Mouse (Mus musculus): ENCODE measurements around the gene Lrrc15. TPM values are rescaled to one million over a fixed set of nuclear protein-coding genes. Genes with fewer than 3 reads are reported as not detected.
A peak's percentile ranks its signal among the peaks of the same experiment; 100 is the strongest.

Lrrc15 gene
- polyA plus RNA-seq, 1 experiment from 2014 or later, result 0.08 TPM

- Histone ChIP-seq H3K9me3 (ENCODE audit: control insufficient read depth, low read length) (no peaks in the 10 kb centered on the region), H3K27ac (ENCODE audit: low read depth, low read length) (no peak overlapping the region), H3K4me1 (replicated peaks; ENCODE audit: control insufficient read depth, insufficient read depth, low read length) (peaks cover 6% of the 10 kb centered on the region; the same call in 1 of the 2 replicates), H3K27me3 (replicated peaks; ENCODE audit: control insufficient read depth, insufficient read depth, low read length) (no peaks in the 10 kb centered on the region), H3K9ac (ENCODE audit: low read depth, low read length) (no peak overlapping the region), H3K4me2 (no peak overlapping the region), H3K4me3 (ENCODE audit: low read depth, low read length) (no peak overlapping the region), H3K36me3 (ENCODE audit: control insufficient read depth, insufficient read depth, low read length) (no peaks in the 10 kb centered on the region)
- 76% methylated on average over 7 of the region's 7 CpGs for WGBS
- ATAC-seq (replicated peaks; ENCODE audit: low FRiP score), result no peak
- DNase-seq (ENCODE audit: low spot score), result no peak
Observed at GRCm38 (mm10) chr16:30258441-30258840, 24.6 kb downstream of the Lrrc15 start.

- Histone ChIP-seq H3K4me1 (replicated peaks; ENCODE audit: control insufficient read depth, insufficient read depth, low read length) (peaks cover 6% of the 10 kb centered on the region; the same call in 1 of the 2 replicates), H3K36me3 (ENCODE audit: control insufficient read depth, insufficient read depth, low read length) (no peaks in the 10 kb centered on the region), H3K27me3 (replicated peaks; ENCODE audit: control insufficient read depth, insufficient read depth, low read length) (no peaks in the 10 kb centered on the region), H3K4me2 (no peak overlapping the region), H3K9me3 (ENCODE audit: control insufficient read depth, low read length) (no peaks in the 10 kb centered on the region), H3K27ac (ENCODE audit: low read depth, low read length) (no peak overlapping the region), H3K4me3 (ENCODE audit: low read depth, low read length) (no peak overlapping the region), H3K9ac (ENCODE audit: low read depth, low read length) (no peak overlapping the region)
- WGBS, result 45% methylated on average over 9 of the region's 9 CpGs
- DNase-seq (ENCODE audit: low spot score) (no peak), ATAC-seq (replicated peaks; ENCODE audit: low FRiP score) (no peak)
Observed at GRCm38 (mm10) chr16:30257718-30258117, 25.3 kb downstream of the Lrrc15 start.

GRCm38 (mm10) chr16:30255061-30255460 is 28.0 kb downstream of the Lrrc15 start:
- peaks cover 10% of the 10 kb centered on the region; the same call in 1 of the 2 replicates for H3K4me1 ChIP-seq (replicated peaks; ENCODE audit: control insufficient read depth, insufficient read depth, low read length)
- no peaks in the 10 kb centered on the region for H3K9me3 ChIP-seq (ENCODE audit: control insufficient read depth, low read length)
- no peak for ATAC-seq (replicated peaks; ENCODE audit: low FRiP score)
- no peak overlapping the region for H3K4me2 ChIP-seq
- no peak overlapping the region for H3K9ac ChIP-seq (ENCODE audit: low read depth, low read length)
- no peak overlapping the region for H3K4me3 ChIP-seq (ENCODE audit: low read depth, low read length)
- H3K27me3 ChIP-seq (replicated peaks; ENCODE audit: control insufficient read depth, insufficient read depth, low read length), result peaks cover 5% of the 10 kb centered on the region; the same call in 1 of the 2 replicates
- no peak for DNase-seq (ENCODE audit: low spot score)
- WGBS, result 66% methylated on average over 7 of the region's 7 CpGs
- no peak overlapping the region for H3K27ac ChIP-seq (ENCODE audit: low read depth, low read length)
- no peaks in the 10 kb centered on the region for H3K36me3 ChIP-seq (ENCODE audit: control insufficient read depth, insufficient read depth, low read length)

GRCm38 (mm10) chr16:30253900-30254299 is 29.2 kb downstream of the Lrrc15 start:
- no peak overlapping the region for H3K27ac ChIP-seq (ENCODE audit: low read depth, low read length)
- no peak overlapping the region for H3K9ac ChIP-seq (ENCODE audit: low read depth, low read length)
- H3K9me3 ChIP-seq (ENCODE audit: control insufficient read depth, low read length), result no peaks in the 10 kb centered on the region
- no peak for DNase-seq (ENCODE audit: low spot score)
- no peak overlapping the region for H3K4me3 ChIP-seq (ENCODE audit: low read depth, low read length)
- peaks cover 12% of the 10 kb centered on the region for H3K27me3 ChIP-seq (replicated peaks; ENCODE audit: control insufficient read depth, insufficient read depth, low read length)
- no peak overlapping the region for H3K4me2 ChIP-seq
- H3K36me3 ChIP-seq (ENCODE audit: control insufficient read depth, insufficient read depth, low read length), result no peaks in the 10 kb centered on the region
- peaks cover 10% of the 10 kb centered on the region; the same call in 1 of the 2 replicates for H3K4me1 ChIP-seq (replicated peaks; ENCODE audit: control insufficient read depth, insufficient read depth, low read length)
- no peak for ATAC-seq (replicated peaks; ENCODE audit: low FRiP score)
- 66% methylated on average over 9 of the region's 9 CpGs for WGBS

- H3K9me3 ChIP-seq (ENCODE audit: control insufficient read depth, low read length), result no peaks in the 10 kb centered on the region
- peaks cover 10% of the 10 kb centered on the region; the same call in 1 of the 2 replicates for H3K4me1 ChIP-seq (replicated peaks; ENCODE audit: control insufficient read depth, insufficient read depth, low read length)
- no peak overlapping the region for H3K27ac ChIP-seq (ENCODE audit: low read depth, low read length)
- WGBS, result 69% methylated on average over 4 of the region's 4 CpGs
- no peak overlapping the region for H3K4me2 ChIP-seq
- H3K9ac ChIP-seq (ENCODE audit: low read depth, low read length), result no peak overlapping the region
- H3K36me3 ChIP-seq (ENCODE audit: control insufficient read depth, insufficient read depth, low read length), result no peaks in the 10 kb centered on the region
- H3K4me3 ChIP-seq (ENCODE audit: low read depth, low read length), result no peak overlapping the region
- ATAC-seq (replicated peaks; ENCODE audit: low FRiP score), result no peak
- DNase-seq (ENCODE audit: low spot score), result no peak
- H3K27me3 ChIP-seq (replicated peaks; ENCODE audit: control insufficient read depth, insufficient read depth, low read length), result peaks cover 12% of the 10 kb centered on the region
Observed at GRCm38 (mm10) chr16:30253374-30253773, 29.7 kb downstream of the Lrrc15 start.

GRCm38 (mm10) chr16:30252003-30252418 is 31.0 kb downstream of the Lrrc15 start:
- DNase-seq (ENCODE audit: low spot score) (peak; percentile 84), ATAC-seq (replicated peaks; ENCODE audit: low FRiP score) (no peak; the same call in 1 of the 2 replicates)
- Histone ChIP-seq H3K9me3 (ENCODE audit: control insufficient read depth, low read length) (no peaks in the 10 kb centered on the region), H3K36me3 (ENCODE audit: control insufficient read depth, insufficient read depth, low read length) (no peaks in the 10 kb centered on the region), H3K27me3 (replicated peaks; ENCODE audit: control insufficient read depth, insufficient read depth, low read length) (peaks cover 12% of the 10 kb centered on the region), H3K27ac (ENCODE audit: low read depth, low read length) (no peak overlapping the region), H3K9ac (ENCODE audit: low read depth, low read length) (no peak overlapping the region), H3K4me3 (ENCODE audit: low read depth, low read length) (peak overlapping the region; percentile 33), H3K4me1 (replicated peaks; ENCODE audit: control insufficient read depth, insufficient read depth, low read length) (peaks cover 4% of the 10 kb centered on the region; the same call in 1 of the 2 replicates), H3K4me2 (peak overlapping the region; percentile 64)
- WGBS, result 1% methylated on average over 21 of the region's 21 CpGs

- no peak overlapping the region for H3K27ac ChIP-seq (ENCODE audit: low read depth, low read length)
- no peaks in the 10 kb centered on the region for H3K36me3 ChIP-seq (ENCODE audit: control insufficient read depth, insufficient read depth, low read length)
- DNase-seq (ENCODE audit: low spot score) (no peak), ATAC-seq (replicated peaks; ENCODE audit: low FRiP score) (no peak)
- H3K9me3 ChIP-seq (ENCODE audit: control insufficient read depth, low read length), result no peaks in the 10 kb centered on the region
- WGBS, result 62% methylated on average over 12 of the region's 12 CpGs
- peaks cover 6% of the 10 kb centered on the region; the same call in 1 of the 2 replicates for H3K4me1 ChIP-seq (replicated peaks; ENCODE audit: control insufficient read depth, insufficient read depth, low read length)
- H3K4me3 ChIP-seq (ENCODE audit: low read depth, low read length), result no peak overlapping the region
- no peaks in the 10 kb centered on the region for H3K27me3 ChIP-seq (replicated peaks; ENCODE audit: control insufficient read depth, insufficient read depth, low read length)
- H3K9ac ChIP-seq (ENCODE audit: low read depth, low read length), result no peak overlapping the region
- no peak overlapping the region for H3K4me2 ChIP-seq
Observed at GRCm38 (mm10) chr16:30244037-30244700, 38.9 kb downstream of the Lrrc15 start.

GRCm38 (mm10) chr16:30241623-30242022 is 41.4 kb downstream of the Lrrc15 start:
- no peak for DNase-seq (ENCODE audit: low spot score)
- ATAC-seq (replicated peaks; ENCODE audit: low FRiP score), result no peak
- Histone ChIP-seq H3K9ac (ENCODE audit: low read depth, low read length) (no peak overlapping the region), H3K4me3 (ENCODE audit: low read depth, low read length) (no peak overlapping the region), H3K9me3 (ENCODE audit: control insufficient read depth, low read length) (no peaks in the 10 kb centered on the region), H3K27ac (ENCODE audit: low read depth, low read length) (no peak overlapping the region), H3K36me3 (ENCODE audit: control insufficient read depth, insufficient read depth, low read length) (no peaks in the 10 kb centered on the region), H3K27me3 (replicated peaks; ENCODE audit: control insufficient read depth, insufficient read depth, low read length) (peaks cover 4% of the 10 kb centered on the region; the same call in 1 of the 2 replicates), H3K4me2 (no peak overlapping the region), H3K4me1 (replicated peaks; ENCODE audit: control insufficient read depth, insufficient read depth, low read length) (0 out of 2 replicates have a peak, but pooled peaks cover 6% of the 10 kb centered on the region)
- WGBS, result 29% methylated on average over 2 of the region's 2 CpGs

GRCm38 (mm10) chr16:30238791-30239190 is 44.3 kb downstream of the Lrrc15 start:
- Histone ChIP-seq H3K9ac (ENCODE audit: low read depth, low read length) (no peak overlapping the region), H3K4me1 (replicated peaks; ENCODE audit: control insufficient read depth, insufficient read depth, low read length) (peaks cover 16% of the 10 kb centered on the region; the same call in 1 of the 2 replicates), H3K36me3 (ENCODE audit: control insufficient read depth, insufficient read depth, low read length) (no peaks in the 10 kb centered on the region), H3K27me3 (replicated peaks; ENCODE audit: control insufficient read depth, insufficient read depth, low read length) (peaks cover 15% of the 10 kb centered on the region), H3K27ac (ENCODE audit: low read depth, low read length) (peak overlapping the region; percentile 60; the same call in 1 of the 2 replicates), H3K4me3 (ENCODE audit: low read depth, low read length) (no peak overlapping the region), H3K9me3 (ENCODE audit: control insufficient read depth, low read length) (no peaks in the 10 kb centered on the region), H3K4me2 (no peak overlapping the region)
- 59% methylated on average over 6 of the region's 6 CpGs for WGBS
- DNase-seq (ENCODE audit: low spot score), result no peak
- ATAC-seq (replicated peaks; ENCODE audit: low FRiP score), result no peak
